Mouse (Mus musculus) lung, embryonic 15.5 days (tissue): ENCODE data around the gene Pdzph1. TPM values are rescaled to one million over a fixed set of nuclear protein-coding genes. Genes with fewer than 3 reads are reported as not detected.

Source experiments
- ATAC-seq: fragments of 200-750 bp; cut with Nextera tagmentation; 2 replicates; pipeline ENCODE4 v1.8.0; 2017; ENCODE audit warnings: moderate number of reproducible peaks, borderline replicate concordance; ENCODE audit not compliant: low FRiP score, low TSS enrichment; ENCODE audit errors: extremely low read depth
- H3K27ac ChIP-seq: fragments of 300-500 bp; sonication (generic); 2 replicates; pipeline ENCODE4 v1.5.1; 2015; ENCODE audit warnings: moderate library complexity, mild to moderate bottlenecking, inconsistent platforms
- H3K27me3 ChIP-seq: fragments of 300-500 bp; sonication (generic); 2 replicates; pipeline ENCODE4 v1.6.1; 2015; ENCODE audit warnings: inconsistent platforms
- H3K36me3 ChIP-seq: fragments of 300-500 bp; sonication (generic); 2 replicates; pipeline ENCODE4 v1.6.1; 2015; ENCODE audit warnings: inconsistent platforms
- H3K4me1 ChIP-seq: fragments of 300-500 bp; sonication (generic); 2 replicates; pipeline ENCODE4 v1.6.1; 2015; ENCODE audit warnings: inconsistent platforms
- H3K4me2 ChIP-seq: fragments of 300-500 bp; sonication (generic); 2 replicates; pipeline ENCODE4 v1.6.1; 2015; ENCODE audit warnings: inconsistent platforms, mild to moderate bottlenecking, moderate library complexity
- H3K4me3 ChIP-seq: fragments of 300-500 bp; sonication (generic); 2 replicates; pipeline ENCODE4 v1.5.1; 2015; ENCODE audit warnings: mild to moderate bottlenecking, inconsistent platforms
- H3K9ac ChIP-seq: fragments of 300-500 bp; sonication (generic); 2 replicates; pipeline ENCODE4 v1.6.1; 2015; ENCODE audit warnings: inconsistent platforms
- H3K9me3 ChIP-seq: fragments of 300-500 bp; sonication (generic); 2 replicates; pipeline ENCODE4 v1.6.1; 2016; ENCODE audit warnings: inconsistent platforms
- WGBS: fragments of 180-500 bp; shearing (Covaris S2); methylation state at CpG from one replicate; pipeline ENCODE4 v1.1.7; 2015; 5-methylcytosine and 5-hydroxymethylcytosine counted together
- polyA plus RNA-seq: library from polyadenylated mRNA; unstranded; fragments of >200 nt; fragmentation: Nextera tagmentation; extraction: Ambion mirVana; gene quantifications from 2 replicates; pipeline ENCODE4 v1.2.1, GENCODE M21; 2015

Pdzph1 gene
- polyA plus RNA-seq, 1 experiment from 2014 or later: not detected

DNA sequence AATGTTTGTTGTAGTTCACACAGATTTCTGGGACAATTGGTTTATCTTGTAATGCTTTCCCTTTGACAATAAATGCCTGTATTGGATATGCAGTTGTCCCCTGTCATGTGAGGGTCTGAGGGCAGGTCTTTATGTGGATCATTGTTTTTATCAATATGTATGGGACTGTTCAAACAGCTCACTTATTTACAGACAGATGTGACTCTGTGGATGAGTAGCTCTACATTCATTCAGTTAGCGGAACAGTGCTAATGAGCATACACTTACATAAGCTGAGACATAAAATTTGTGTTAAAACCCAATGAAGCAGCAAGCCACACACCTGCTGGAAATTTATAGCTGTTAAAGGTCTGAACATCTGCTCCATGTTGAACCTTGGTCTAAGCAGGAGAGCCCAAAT, 34.1 kb downstream of the Pdzph1 start:
- no peak overlapping the region for H3K4me3 ChIP-seq
- H3K4me1 ChIP-seq: no peaks in the 10 kb centered on the region
- WGBS: 98% methylated on average over 1 of the region's 1 CpGs
- H3K4me2 ChIP-seq: no peak overlapping the region
- H3K9me3 ChIP-seq: no peaks in the 10 kb centered on the region
- ATAC-seq: no peak
- H3K36me3 ChIP-seq: no peaks in the 10 kb centered on the region
- no peak overlapping the region for H3K27ac ChIP-seq
- no peaks in the 10 kb centered on the region for H3K27me3 ChIP-seq
- no peak overlapping the region for H3K9ac ChIP-seq

DNA sequence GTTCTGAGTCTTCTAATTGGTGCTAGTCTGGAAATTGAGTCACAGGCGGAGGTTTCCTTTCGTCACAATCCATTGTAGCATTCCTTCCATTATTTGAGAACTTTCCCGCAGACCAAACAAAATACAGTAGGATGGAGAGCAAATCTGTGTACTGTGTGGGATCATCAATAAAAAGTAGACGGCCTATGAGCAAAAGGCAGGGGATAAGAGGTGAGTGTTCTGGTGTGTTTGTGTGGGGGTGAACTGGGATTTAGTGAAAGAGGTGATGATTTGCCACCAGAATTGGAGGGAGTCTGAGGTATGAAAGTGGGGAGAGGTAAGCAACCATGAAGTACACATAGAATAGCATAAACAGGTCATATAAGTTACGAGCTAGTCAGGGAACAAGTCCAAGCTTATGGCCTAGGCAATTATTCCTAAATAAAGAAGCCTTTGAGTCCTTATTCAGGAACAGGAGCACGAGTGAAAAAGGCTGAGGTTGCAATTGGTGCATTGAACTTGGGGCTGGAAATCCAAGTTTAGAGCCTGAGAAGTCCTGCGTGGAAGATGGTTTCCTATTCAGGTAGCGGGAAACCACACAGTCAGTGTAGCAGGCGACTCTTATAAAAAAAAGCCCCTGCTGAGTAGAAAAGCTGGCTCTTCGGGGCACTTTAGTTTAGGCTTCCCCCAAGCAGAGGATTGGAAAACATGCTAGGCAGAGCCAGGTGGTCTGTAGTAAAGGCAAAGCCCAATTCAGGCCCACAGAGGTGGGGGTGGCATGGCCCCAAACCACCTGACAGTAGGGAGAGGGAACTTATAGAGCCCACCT, 48.0 kb downstream of the Pdzph1 start:
- Histone ChIP-seq H3K9ac (no peak overlapping the region), H3K27me3 (no peaks in the 10 kb centered on the region), H3K4me3 (no peak overlapping the region), H3K4me1 (no peaks in the 10 kb centered on the region), H3K9me3 (no peaks in the 10 kb centered on the region), H3K36me3 (no peaks in the 10 kb centered on the region), H3K4me2 (no peak overlapping the region), H3K27ac (no peak overlapping the region)
- 78% methylated on average over 10 of the region's 10 CpGs for WGBS
- no peak for ATAC-seq

DNA sequence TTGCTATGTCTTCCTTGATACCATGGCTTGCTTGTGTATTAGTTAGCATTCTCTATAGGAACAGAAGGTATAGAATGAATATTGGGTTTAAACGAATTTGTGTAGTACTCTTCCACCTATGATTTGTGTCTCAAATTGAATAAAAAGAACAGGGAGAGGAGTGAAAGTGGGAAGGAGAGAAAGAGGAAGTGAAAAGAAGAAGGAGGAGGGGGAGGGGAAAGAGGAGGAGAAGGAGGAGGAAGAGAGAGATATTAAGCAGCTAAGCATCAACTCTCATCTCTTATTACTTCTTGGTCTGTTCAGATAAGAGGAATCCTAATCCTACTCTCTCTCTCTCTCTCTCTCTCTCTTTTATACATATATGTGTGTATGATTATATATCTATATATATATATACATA, 52.6 kb downstream of the Pdzph1 start:
- no peaks in the 10 kb centered on the region for H3K36me3 ChIP-seq
- ATAC-seq: no peak
- no peak overlapping the region for H3K9ac ChIP-seq
- H3K4me2 ChIP-seq: no peak overlapping the region
- no peak overlapping the region for H3K4me3 ChIP-seq
- 80% methylated on average over 1 of the region's 1 CpGs for WGBS
- H3K27ac ChIP-seq: no peak overlapping the region
- H3K9me3 ChIP-seq: no peaks in the 10 kb centered on the region
- no peaks in the 10 kb centered on the region for H3K4me1 ChIP-seq
- H3K27me3 ChIP-seq: no peaks in the 10 kb centered on the region

DNA sequence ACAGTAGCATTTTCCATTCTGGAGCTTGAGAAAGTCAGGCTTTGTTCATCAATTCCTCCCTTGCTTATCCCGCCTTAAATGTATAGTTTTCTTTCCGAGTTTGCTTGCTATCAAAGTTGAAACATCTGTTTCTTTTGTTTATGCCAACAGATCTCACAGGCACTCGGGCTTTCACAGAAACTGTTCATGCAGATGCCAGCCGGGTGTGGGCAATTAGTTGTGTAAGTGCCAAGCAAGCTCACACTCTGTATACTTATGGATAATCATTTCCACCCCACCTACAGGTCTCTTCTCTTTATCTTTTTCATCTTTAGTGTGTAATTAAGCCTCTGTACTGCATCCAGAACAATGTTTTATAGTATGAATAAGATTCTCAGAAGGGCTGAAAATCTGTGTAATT, 53.6 kb downstream of the Pdzph1 start:
- no peak for ATAC-seq
- 44% methylated on average over 4 of the region's 4 CpGs for WGBS
- H3K4me3 ChIP-seq: no peak overlapping the region
- H3K27me3 ChIP-seq: no peaks in the 10 kb centered on the region
- H3K9ac ChIP-seq: no peak overlapping the region
- H3K27ac ChIP-seq: no peak overlapping the region
- no peak overlapping the region for H3K4me2 ChIP-seq
- no peaks in the 10 kb centered on the region for H3K4me1 ChIP-seq
- H3K36me3 ChIP-seq: no peaks in the 10 kb centered on the region
- H3K9me3 ChIP-seq: no peaks in the 10 kb centered on the region

DNA sequence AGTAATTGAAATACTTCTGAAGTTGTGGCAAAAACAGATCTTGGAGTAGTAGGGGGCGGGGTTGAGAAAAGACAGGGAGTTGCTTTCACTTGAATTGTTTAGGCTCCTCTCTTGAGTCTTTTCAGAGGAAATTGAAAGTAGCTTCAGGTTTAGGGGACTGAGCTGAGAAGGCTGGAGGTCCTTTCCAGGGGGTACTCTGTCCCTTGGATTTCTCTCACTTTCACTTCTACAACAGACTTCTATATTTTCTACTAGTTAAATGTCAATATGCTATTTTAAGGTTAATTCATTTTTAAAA, 58.2 kb downstream of the Pdzph1 start:
- Histone ChIP-seq H3K27ac (no peak overlapping the region), H3K4me1 (no peaks in the 10 kb centered on the region), H3K36me3 (no peaks in the 10 kb centered on the region), H3K4me2 (no peak overlapping the region), H3K9me3 (no peaks in the 10 kb centered on the region), H3K4me3 (no peak overlapping the region), H3K9ac (no peak overlapping the region), H3K27me3 (no peaks in the 10 kb centered on the region)
- WGBS: 38% methylated on average over 1 of the region's 1 CpGs
- ATAC-seq: no peak

DNA sequence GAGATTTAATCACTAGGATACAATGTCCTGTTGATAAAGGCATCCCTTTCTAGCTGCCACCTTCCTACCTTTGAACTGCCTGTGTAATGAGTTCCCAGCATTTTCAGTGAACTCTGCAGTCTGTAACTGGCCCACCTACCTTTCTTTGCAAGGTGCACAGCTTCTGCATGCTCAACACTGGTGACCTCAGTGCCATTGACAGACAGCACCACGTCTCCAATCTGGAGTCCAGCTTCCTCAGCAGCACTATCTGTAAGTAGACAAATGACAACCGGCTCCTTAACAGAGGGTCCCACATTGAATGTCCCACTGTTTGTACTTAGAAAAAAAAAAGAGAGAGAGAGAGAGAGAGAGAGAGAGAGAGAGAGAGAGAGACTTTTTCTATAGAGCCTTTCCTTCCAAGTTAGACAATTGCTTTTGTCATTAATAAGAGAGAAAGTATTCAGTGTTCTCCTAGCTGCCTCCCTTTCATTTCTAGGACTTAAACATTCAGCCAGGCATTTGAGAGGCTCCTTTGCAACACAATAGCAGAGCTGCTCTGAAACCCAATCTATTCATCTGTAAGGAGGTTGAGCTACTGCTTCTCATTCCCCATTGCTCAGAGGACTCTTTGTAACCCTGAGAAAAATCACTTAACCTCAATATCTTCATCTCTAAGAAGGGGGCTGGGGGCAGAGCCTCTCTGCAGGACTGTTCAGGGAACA, 58.7 kb downstream of the Pdzph1 start:
- Histone ChIP-seq H3K4me3 (no peak overlapping the region), H3K4me2 (no peak overlapping the region), H3K9ac (no peak overlapping the region), H3K27ac (no peak overlapping the region), H3K9me3 (no peaks in the 10 kb centered on the region), H3K27me3 (no peaks in the 10 kb centered on the region), H3K36me3 (no peaks in the 10 kb centered on the region), H3K4me1 (no peaks in the 10 kb centered on the region)
- WGBS: 25% methylated on average over 2 of the region's 2 CpGs
- no peak for ATAC-seq

DNA sequence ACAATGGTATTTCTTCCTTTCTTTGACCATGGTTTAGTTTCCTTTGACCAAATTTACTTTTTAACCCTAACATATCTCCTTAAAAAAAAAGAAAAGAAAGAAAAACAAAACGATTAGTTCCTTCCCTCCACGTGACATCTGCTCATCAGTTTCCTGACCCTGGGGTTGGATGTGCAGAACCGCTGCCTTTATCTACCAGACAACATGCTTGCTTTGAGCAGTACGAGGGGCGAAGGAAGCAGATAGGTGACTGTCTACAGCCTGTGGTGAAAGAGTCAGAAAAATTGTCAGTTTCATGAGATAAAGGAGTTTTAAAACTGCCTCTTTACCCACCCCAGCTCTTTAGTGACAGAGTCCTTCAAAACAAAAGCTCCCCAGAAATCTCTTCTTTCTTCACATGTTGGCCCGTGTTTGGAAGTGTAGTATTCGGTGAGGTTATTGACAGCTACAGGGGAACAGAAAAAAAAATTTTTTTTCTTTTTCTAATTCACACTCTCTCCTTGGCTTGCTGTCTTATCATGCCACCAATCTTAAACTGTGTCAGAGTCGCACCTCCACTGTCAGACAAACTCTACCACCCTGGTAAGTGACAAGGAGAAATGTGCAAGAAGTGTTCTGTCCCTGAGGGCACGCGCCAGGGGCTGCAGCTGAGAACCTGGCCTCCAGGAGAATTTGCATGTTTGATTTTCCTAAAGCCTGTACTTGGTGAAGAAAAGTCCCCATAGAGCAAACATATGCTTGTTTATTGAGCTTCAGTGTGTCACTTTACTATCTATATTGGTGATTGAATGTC, 66.2 kb downstream of the Pdzph1 start:
- Histone ChIP-seq H3K4me3 (no peak overlapping the region), H3K36me3 (no peaks in the 10 kb centered on the region), H3K9ac (no peak overlapping the region), H3K4me1 (no peaks in the 10 kb centered on the region), H3K27ac (no peak overlapping the region), H3K4me2 (no peak overlapping the region), H3K9me3 (no peaks in the 10 kb centered on the region), H3K27me3 (no peaks in the 10 kb centered on the region)
- no peak for ATAC-seq
- 53% methylated on average over 10 of the region's 10 CpGs for WGBS

DNA sequence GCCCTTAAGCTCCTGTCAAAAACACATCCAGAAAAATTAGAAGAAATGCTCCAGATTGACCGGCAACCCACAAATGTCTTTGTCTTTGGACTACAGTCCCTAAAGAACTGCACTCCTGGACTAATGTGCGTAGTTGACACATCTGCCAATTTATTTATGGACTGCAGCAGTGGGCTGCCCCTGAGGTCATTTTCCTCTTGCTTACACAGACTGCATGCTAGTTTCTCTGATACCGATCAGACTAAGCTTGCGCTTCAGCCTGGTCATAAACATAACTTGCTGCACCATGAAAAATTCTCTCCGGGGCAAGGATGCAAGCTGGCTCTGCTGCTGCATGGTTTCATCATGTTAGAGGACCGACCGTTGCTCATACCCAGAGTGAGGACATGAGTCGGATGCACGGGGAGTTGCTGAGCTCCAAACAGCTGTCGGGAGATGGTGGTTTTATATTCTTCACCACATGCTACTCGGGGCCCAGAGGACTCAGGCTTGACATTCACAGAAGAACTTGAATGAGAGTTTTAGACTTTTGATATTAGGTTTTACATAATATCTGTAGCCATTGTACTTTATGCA, 67.2 kb downstream of the Pdzph1 start:
- no peak overlapping the region for H3K27ac ChIP-seq
- H3K9me3 ChIP-seq: no peaks in the 10 kb centered on the region
- 54% methylated on average over 11 of the region's 11 CpGs for WGBS
- H3K4me1 ChIP-seq: no peaks in the 10 kb centered on the region
- ATAC-seq: no peak
- no peaks in the 10 kb centered on the region for H3K27me3 ChIP-seq
- H3K36me3 ChIP-seq: no peaks in the 10 kb centered on the region
- no peak overlapping the region for H3K4me2 ChIP-seq
- no peak overlapping the region for H3K4me3 ChIP-seq
- no peak overlapping the region for H3K9ac ChIP-seq

DNA sequence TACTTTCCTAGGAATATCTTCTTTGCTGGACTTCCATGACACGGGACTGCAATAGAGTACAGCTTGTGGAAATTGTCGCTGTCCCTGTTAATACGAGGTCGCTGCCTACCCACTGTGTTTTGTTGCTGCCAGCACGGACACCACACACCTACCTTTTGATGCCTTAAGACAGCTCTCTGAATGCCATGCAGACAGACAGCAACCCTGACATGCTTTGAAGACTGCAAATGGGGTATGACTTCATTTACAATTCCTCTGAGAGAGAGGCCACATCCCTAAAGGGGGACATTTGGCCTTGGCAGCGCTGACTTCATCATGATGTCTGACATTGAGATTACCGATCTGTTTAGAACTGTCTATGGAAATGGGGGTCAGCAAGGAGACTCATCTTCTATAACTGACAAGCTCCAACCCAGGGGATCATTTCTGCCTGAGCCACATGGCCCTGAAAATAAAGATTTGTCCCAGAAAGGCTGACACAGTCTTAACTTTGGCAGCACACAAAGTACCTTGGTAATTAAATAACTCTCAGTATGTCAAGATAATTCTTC, 67.8 kb downstream of the Pdzph1 start:
- Histone ChIP-seq H3K27me3 (no peaks in the 10 kb centered on the region), H3K4me2 (no peak overlapping the region), H3K9me3 (no peaks in the 10 kb centered on the region), H3K36me3 (no peaks in the 10 kb centered on the region), H3K4me1 (no peaks in the 10 kb centered on the region), H3K9ac (no peak overlapping the region), H3K27ac (no peak overlapping the region), H3K4me3 (no peak overlapping the region)
- no peak for ATAC-seq
- 80% methylated on average over 7 of the region's 7 CpGs for WGBS

DNA sequence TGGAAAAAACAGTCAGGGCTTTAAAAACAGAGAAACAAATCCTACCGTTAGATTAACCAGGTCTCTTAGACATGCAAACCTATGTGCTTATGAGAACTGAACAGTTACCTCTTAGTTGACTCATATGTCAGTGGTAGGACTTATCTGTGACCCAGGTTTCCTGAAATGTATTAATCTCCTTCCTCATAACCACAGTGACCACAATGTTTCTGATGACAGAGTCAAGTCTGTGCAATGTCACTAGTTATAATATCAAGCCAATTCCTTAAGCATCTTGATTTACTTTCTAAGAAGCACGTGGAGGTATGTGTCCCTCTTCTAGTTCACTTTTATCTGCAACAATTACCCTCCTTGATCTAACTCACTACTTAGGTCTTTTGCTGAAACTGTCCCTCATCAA, 68.4 kb downstream of the Pdzph1 start:
- ATAC-seq: no peak
- H3K4me1 ChIP-seq: no peaks in the 10 kb centered on the region
- H3K27ac ChIP-seq: no peak overlapping the region
- H3K36me3 ChIP-seq: no peaks in the 10 kb centered on the region
- H3K9ac ChIP-seq: no peak overlapping the region
- no peak overlapping the region for H3K4me2 ChIP-seq
- H3K27me3 ChIP-seq: no peaks in the 10 kb centered on the region
- H3K9me3 ChIP-seq: no peaks in the 10 kb centered on the region
- 81% methylated on average over 2 of the region's 2 CpGs for whole genome bisulfite sequencing
- H3K4me3 ChIP-seq: no peak overlapping the region

DNA sequence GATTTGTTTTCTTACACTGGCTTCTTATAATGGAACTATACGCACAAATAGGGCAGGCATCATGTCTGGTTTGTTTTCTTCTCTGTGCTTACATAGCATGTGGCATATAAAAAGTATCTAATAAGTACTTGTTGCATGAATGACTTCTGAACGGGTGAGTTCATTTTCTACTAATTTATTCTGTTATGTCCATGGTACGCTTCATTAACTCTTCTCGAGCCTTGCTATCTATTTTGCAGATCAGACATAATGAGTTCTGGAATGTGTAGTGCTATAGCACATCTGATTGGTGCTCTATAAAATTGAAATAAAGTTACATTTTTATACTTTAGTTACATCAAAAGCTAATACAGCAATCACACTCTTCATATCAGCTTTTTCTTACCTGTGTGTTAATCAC, 71.2 kb downstream of the Pdzph1 start:
- H3K36me3 ChIP-seq: no peaks in the 10 kb centered on the region
- H3K9ac ChIP-seq: no peak overlapping the region
- H3K4me1 ChIP-seq: no peaks in the 10 kb centered on the region
- ATAC-seq: no peak
- WGBS: 78% methylated on average over 4 of the region's 4 CpGs
- H3K9me3 ChIP-seq: no peaks in the 10 kb centered on the region
- H3K27me3 ChIP-seq: no peaks in the 10 kb centered on the region
- H3K27ac ChIP-seq: no peak overlapping the region
- H3K4me3 ChIP-seq: no peak overlapping the region
- H3K4me2 ChIP-seq: no peak overlapping the region

DNA sequence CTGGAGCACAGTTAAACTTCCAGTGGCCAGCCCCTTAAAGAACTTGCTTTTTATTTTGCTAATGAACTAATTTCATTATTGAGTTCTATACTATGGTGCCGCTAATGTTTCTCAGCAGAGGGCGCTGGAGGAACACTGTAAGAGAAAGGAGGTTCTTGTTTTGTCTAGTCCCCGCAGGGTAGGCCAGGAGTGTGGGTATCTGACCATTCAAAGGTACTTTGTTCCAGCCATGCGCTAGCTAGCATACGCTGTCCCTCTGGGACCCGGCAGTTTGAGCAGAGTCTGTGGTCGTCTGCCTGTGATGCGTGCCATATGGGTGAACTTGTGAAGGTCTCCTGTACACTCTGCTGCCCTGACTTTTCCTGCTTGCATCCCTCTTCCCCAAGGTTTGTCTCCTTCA, 72.1 kb downstream of the Pdzph1 start:
- 11% methylated on average over 8 of the region's 8 CpGs for WGBS
- Histone ChIP-seq H3K27ac (no peak overlapping the region), H3K36me3 (no peaks in the 10 kb centered on the region), H3K4me2 (no peak overlapping the region), H3K27me3 (no peaks in the 10 kb centered on the region), H3K4me1 (no peaks in the 10 kb centered on the region), H3K4me3 (no peak overlapping the region), H3K9ac (no peak overlapping the region), H3K9me3 (no peaks in the 10 kb centered on the region)
- ATAC-seq: no peak
